Mouse (Mus musculus): Measurements from ENCODE around the gene Slc16a3. TPM values are rescaled to one million over a fixed set of nuclear protein-coding genes. Genes with fewer than 3 reads are reported as not detected.

Slc16a3 gene
- polyA plus RNA-seq, 2 experiments: 36.4 to 69.5 TPM

GRCm38 (mm10) chr11:121001966-121002365, 53.7 kb downstream of the Slc16a3 start:
- no peak overlapping the region for H3K4me3 ChIP-seq (replicated peaks; ENCODE audit: low read length)
- H3K9ac ChIP-seq (ENCODE audit: low read depth, low read length, severe bottlenecking): no peak overlapping the region
- TF ChIP-seq POLR2A (IDR thresholded peaks at IDR 0.05; ENCODE audit: borderline replicate concordance, extremely low read depth, insufficient read depth, insufficient read length): no peak
- no peaks in the 10 kb centered on the region; the same call in 1 of the 2 replicates for H3K36me3 ChIP-seq (ENCODE audit: control insufficient read depth, insufficient read depth, low read length)
- 0 out of 2 replicates have a peak, but pooled peaks cover 2% of the 10 kb centered on the region for H3K4me1 ChIP-seq (ENCODE audit: control insufficient read depth, insufficient read depth, low read length)
- H3K9me3 ChIP-seq (ENCODE audit: control insufficient read depth, low read length): no peaks in the 10 kb centered on the region
- no peak overlapping the region for H3K27ac ChIP-seq (replicated peaks; ENCODE audit: low read depth, low read length)
- DNase-seq (ENCODE audit: low spot score) (no peak), ATAC-seq (ENCODE audit: low FRiP score, low read depth) (no peak)
- no peak overlapping the region for H3K4me2 ChIP-seq (replicated peaks; ENCODE audit: low read depth, low read length, severe bottlenecking)
- WGBS: 67% methylated on average over 4 of the region's 4 CpGs
- no peaks in the 10 kb centered on the region for H3K27me3 ChIP-seq (ENCODE audit: control insufficient read depth, insufficient read depth, low read length)

GRCm38 (mm10) chr11:121004281-121004680, 56.0 kb downstream of the Slc16a3 start:
- Histone ChIP-seq H3K27ac (replicated peaks; ENCODE audit: low read depth, low read length) (no peak overlapping the region), H3K9ac (ENCODE audit: low read depth, low read length, severe bottlenecking) (no peak overlapping the region), H3K9me3 (ENCODE audit: control insufficient read depth, low read length) (no peaks in the 10 kb centered on the region), H3K36me3 (ENCODE audit: control insufficient read depth, insufficient read depth, low read length) (no peaks in the 10 kb centered on the region), H3K4me1 (ENCODE audit: control insufficient read depth, insufficient read depth, low read length) (0 out of 2 replicates have a peak, but pooled peaks cover 2% of the 10 kb centered on the region), H3K4me3 (replicated peaks; ENCODE audit: low read length) (no peak overlapping the region), H3K27me3 (ENCODE audit: control insufficient read depth, insufficient read depth, low read length) (no peaks in the 10 kb centered on the region), H3K4me2 (replicated peaks; ENCODE audit: low read depth, low read length, severe bottlenecking) (no peak overlapping the region)
- DNase-seq (ENCODE audit: low spot score) (no peak), ATAC-seq (ENCODE audit: low FRiP score, low read depth) (no peak)
- 69% methylated on average over 5 of the region's 5 CpGs for WGBS
- no peak for TF ChIP-seq POLR2A (IDR thresholded peaks at IDR 0.05; ENCODE audit: borderline replicate concordance, extremely low read depth, insufficient read depth, insufficient read length)

GRCm38 (mm10) chr11:121006184-121006583, 57.9 kb downstream of the Slc16a3 start:
- no peak for ATAC-seq (ENCODE audit: low FRiP score, low read depth)
- H3K4me2 ChIP-seq (replicated peaks; ENCODE audit: low read depth, low read length, severe bottlenecking): no peak overlapping the region
- H3K27ac ChIP-seq (replicated peaks; ENCODE audit: low read depth, low read length): no peak overlapping the region
- H3K4me3 ChIP-seq (replicated peaks; ENCODE audit: low read length): no peak overlapping the region
- no peaks in the 10 kb centered on the region for H3K27me3 ChIP-seq (ENCODE audit: control insufficient read depth, insufficient read depth, low read length)
- 70% methylated on average over 6 of the region's 6 CpGs for WGBS
- TF ChIP-seq POLR2A (IDR thresholded peaks at IDR 0.05; ENCODE audit: borderline replicate concordance, extremely low read depth, insufficient read depth, insufficient read length): no peak
- H3K9ac ChIP-seq (ENCODE audit: low read depth, low read length, severe bottlenecking): no peak overlapping the region
- DNase-seq (ENCODE audit: low spot score): no peak
- H3K36me3 ChIP-seq (ENCODE audit: control insufficient read depth, insufficient read depth, low read length): no peaks in the 10 kb centered on the region
- H3K4me1 ChIP-seq (ENCODE audit: control insufficient read depth, insufficient read depth, low read length): 0 out of 2 replicates have a peak, but pooled peaks cover 2% of the 10 kb centered on the region
- no peaks in the 10 kb centered on the region for H3K9me3 ChIP-seq (ENCODE audit: control insufficient read depth, low read length)

GRCm38 (mm10) chr11:121010044-121010755, 61.9 kb downstream of the Slc16a3 start:
- Histone ChIP-seq H3K4me1 (ENCODE audit: control insufficient read depth, insufficient read depth, low read length) (no peaks in the 10 kb centered on the region), H3K9ac (ENCODE audit: low read depth, low read length, severe bottlenecking) (no peak overlapping the region), H3K4me2 (replicated peaks; ENCODE audit: low read depth, low read length, severe bottlenecking) (no peak overlapping the region), H3K36me3 (ENCODE audit: control insufficient read depth, insufficient read depth, low read length) (no peaks in the 10 kb centered on the region), H3K9me3 (ENCODE audit: control insufficient read depth, low read length) (no peaks in the 10 kb centered on the region), H3K4me3 (replicated peaks; ENCODE audit: low read length) (no peak overlapping the region), H3K27me3 (ENCODE audit: control insufficient read depth, insufficient read depth, low read length) (no peaks in the 10 kb centered on the region), H3K27ac (replicated peaks; ENCODE audit: low read depth, low read length) (no peak overlapping the region)
- ATAC-seq (ENCODE audit: low FRiP score, low read depth): no peak
- TF ChIP-seq POLR2A (IDR thresholded peaks at IDR 0.05; ENCODE audit: borderline replicate concordance, extremely low read depth, insufficient read depth, insufficient read length): no peak
- 91% methylated on average over 3 of the region's 3 CpGs for WGBS
- DNase-seq (ENCODE audit: low spot score): no peak

Other genes starting within 250 kb of the Slc16a3 start
- 101 and 107 TPM in 2 replicates for gene Cenpx, start 234.7 kb upstream of the Slc16a3 start, polyA plus RNA-seq (2012; rRNA removed)
- 159 and 161 TPM in 2 replicates for gene Cenpx, start 234.7 kb upstream of the Slc16a3 start, polyA plus RNA-seq (2014; fragmentation: Nextera tagmentation; extraction: Ambion mirVana)
- 91.3 and 98.3 TPM in 2 replicates for gene Lrrc45, start 234.6 kb upstream of the Slc16a3 start, polyA plus RNA-seq (2012; rRNA removed)
- gene Lrrc45, start 234.6 kb upstream of the Slc16a3 start, polyA plus RNA-seq (2014; fragmentation: Nextera tagmentation; extraction: Ambion mirVana): 48.1 and 51.7 TPM in 2 replicates
- 90.1 and 95.1 TPM in 2 replicates for gene Rac3, start 227.0 kb upstream of the Slc16a3 start, polyA plus RNA-seq (2012; rRNA removed)
- gene Rac3, start 227.0 kb upstream of the Slc16a3 start, polyA plus RNA-seq (2014; fragmentation: Nextera tagmentation; extraction: Ambion mirVana): 14.1 and 18.3 TPM in 2 replicates
- 18.5 and 21.4 TPM in 2 replicates for gene Dcxr, start 221.2 kb upstream of the Slc16a3 start, polyA plus RNA-seq (2012; rRNA removed)
- 21.8 and 26.2 TPM in 2 replicates for gene Dcxr, start 221.2 kb upstream of the Slc16a3 start, polyA plus RNA-seq (2014; fragmentation: Nextera tagmentation; extraction: Ambion mirVana)
- 11.9 and 19.6 TPM in 2 replicates for gene Cbr2, start 216.4 kb upstream of the Slc16a3 start, polyA plus RNA-seq (2012; rRNA removed)
- gene Cbr2, start 216.4 kb upstream of the Slc16a3 start, polyA plus RNA-seq (2014; fragmentation: Nextera tagmentation; extraction: Ambion mirVana): 7.3 and 10.8 TPM in 2 replicates
- 1.8 and 1.9 TPM in 2 replicates for gene Hmga1b, start 185.7 kb upstream of the Slc16a3 start, polyA plus RNA-seq (2012; rRNA removed)
- 4.2 and 4.5 TPM in 2 replicates for gene Hmga1b, start 185.7 kb upstream of the Slc16a3 start, polyA plus RNA-seq (2014; fragmentation: Nextera tagmentation; extraction: Ambion mirVana)
- 61.0 and 79.7 TPM in 2 replicates for gene Rfng, start 164.3 kb upstream of the Slc16a3 start, polyA plus RNA-seq (2012; rRNA removed)
- gene Rfng, start 164.3 kb upstream of the Slc16a3 start, polyA plus RNA-seq (2014; fragmentation: Nextera tagmentation; extraction: Ambion mirVana): 36.8 and 39.0 TPM in 2 replicates
- 236 and 273 TPM in 2 replicates for gene Gps1, start 164.2 kb upstream of the Slc16a3 start, polyA plus RNA-seq (2012; rRNA removed)
- 248 and 249 TPM in 2 replicates for gene Gps1, start 164.2 kb upstream of the Slc16a3 start, polyA plus RNA-seq (2014; fragmentation: Nextera tagmentation; extraction: Ambion mirVana)
- 55.3 and 55.8 TPM in 2 replicates for gene Dus1l, start 152.1 kb upstream of the Slc16a3 start, polyA plus RNA-seq (2012; rRNA removed)
- 60.2 and 63.4 TPM in 2 replicates for gene Dus1l, start 152.1 kb upstream of the Slc16a3 start, polyA plus RNA-seq (2014; fragmentation: Nextera tagmentation; extraction: Ambion mirVana)
- gene Fasn, start 123.9 kb upstream of the Slc16a3 start, polyA plus RNA-seq (2012; rRNA removed): 187 and 282 TPM in 2 replicates
- gene Fasn, start 123.9 kb upstream of the Slc16a3 start, polyA plus RNA-seq (2014; fragmentation: Nextera tagmentation; extraction: Ambion mirVana): 81.9 and 86.7 TPM in 2 replicates
- 5.4 and 7.1 TPM in 2 replicates for gene Ccdc57, start 15.6 kb upstream of the Slc16a3 start, polyA plus RNA-seq (2012; rRNA removed)
- gene Ccdc57, start 15.6 kb upstream of the Slc16a3 start, polyA plus RNA-seq (2014; fragmentation: Nextera tagmentation; extraction: Ambion mirVana): 3.8 and 5.1 TPM in 2 replicates
- gene Csnk1d, start 42.9 kb downstream of the Slc16a3 start, polyA plus RNA-seq (2012; rRNA removed): 140 and 148 TPM in 2 replicates
- 65.8 and 74.9 TPM in 2 replicates for gene Csnk1d, start 42.9 kb downstream of the Slc16a3 start, polyA plus RNA-seq (2014; fragmentation: Nextera tagmentation; extraction: Ambion mirVana)
- 0.36 and 0.69 TPM in 2 replicates for gene Cd7, start 90.9 kb downstream of the Slc16a3 start, polyA plus RNA-seq (2012; rRNA removed)
- 0.19 and 0.21 TPM in 2 replicates for gene Cd7, start 90.9 kb downstream of the Slc16a3 start, polyA plus RNA-seq (2014; fragmentation: Nextera tagmentation; extraction: Ambion mirVana)
- 0.12 TPM in 1 of 2 replicates, not detected in the other for gene Sectm1b, start 115.1 kb downstream of the Slc16a3 start, polyA plus RNA-seq (2012; rRNA removed)
- not detected in 2 replicates for gene Sectm1b, start 115.1 kb downstream of the Slc16a3 start, polyA plus RNA-seq (2014; fragmentation: Nextera tagmentation; extraction: Ambion mirVana)
- 1.0 and 1.2 TPM in 2 replicates for gene Sectm1a, start 132.7 kb downstream of the Slc16a3 start, polyA plus RNA-seq (2012; rRNA removed)
- 0.76 and 1.3 TPM in 2 replicates for gene Sectm1a, start 132.7 kb downstream of the Slc16a3 start, polyA plus RNA-seq (2014; fragmentation: Nextera tagmentation; extraction: Ambion mirVana)
- gene Tex19.2, start 170.2 kb downstream of the Slc16a3 start, polyA plus RNA-seq (2012; rRNA removed): 0.04 TPM in 1 of 2 replicates, not detected in the other
- not detected in 2 replicates for gene Tex19.2, start 170.2 kb downstream of the Slc16a3 start, polyA plus RNA-seq (2014; fragmentation: Nextera tagmentation; extraction: Ambion mirVana)
- 0.06 and 0.10 TPM in 2 replicates for gene Tex19.1, start 197.7 kb downstream of the Slc16a3 start, polyA plus RNA-seq (2012; rRNA removed)
- not detected in 2 replicates for gene Tex19.1, start 197.7 kb downstream of the Slc16a3 start, polyA plus RNA-seq (2014; fragmentation: Nextera tagmentation; extraction: Ambion mirVana)
- gene Uts2r, start 211.8 kb downstream of the Slc16a3 start, polyA plus RNA-seq (2012; rRNA removed): 2.1 and 3.1 TPM in 2 replicates
- 1.0 and 1.4 TPM in 2 replicates for gene Uts2r, start 211.8 kb downstream of the Slc16a3 start, polyA plus RNA-seq (2014; fragmentation: Nextera tagmentation; extraction: Ambion mirVana)